Mouse (Mus musculus): ENCODE results near the gene Cyb5r4. TPM values are rescaled to one million over a fixed set of nuclear protein-coding genes. Genes with fewer than 3 reads are reported as not detected.
"Not testable (repeated sequence)": the region's sequence is repeated elsewhere in the genome, so short reads cannot be mapped to it uniquely, and the experiment has no call there.

Cyb5r4 gene
- 10 to 100 TPM; 32.6 to 35.7 TPM for total RNA-seq (2021)

GRCm38 (mm10) chr9:87021778-87022523, at the start of gene Cyb5r4:
Gene Cyb5r4 (plus strand): TSS chr9:87022014.
- peak; percentile 98 for DNase-seq
- intact Hi-C loops (cut with DNase I) = loop anchor here (2.0 kb wide), 1 partner anchor 143 kb away; no protein-coding TSS in a partner anchor

- DNase-seq; intact Hi-C loops (cut with DNase I): not testable (repeated sequence)
Observed at GRCm38 (mm10) chr9:86972471-86972870, 49.3 kb upstream of the Cyb5r4 start.

GRCm38 (mm10) chr9:86973562-86973961, 48.3 kb upstream of the Cyb5r4 start:
- peak; percentile 31 for DNase-seq
- intact Hi-C loops (cut with DNase I) = no loop called here

- DNase-seq = peak; percentile 50
- intact Hi-C loops (cut with DNase I) = no loop called here
Observed at GRCm38 (mm10) chr9:86976896-86977295, 44.9 kb upstream of the Cyb5r4 start.

- no peak for DNase-seq
- intact Hi-C loops (cut with DNase I) = no loop called here
Observed at GRCm38 (mm10) chr9:86978257-86978907, 43.4 kb upstream of the Cyb5r4 start.

GRCm38 (mm10) chr9:86980048-86980447, 41.8 kb upstream of the Cyb5r4 start:
- no peak for DNase-seq
- intact Hi-C loops (cut with DNase I) = no loop called here

- intact Hi-C loops (cut with DNase I) = no loop called here
- DNase-seq = no peak
Observed at GRCm38 (mm10) chr9:86980942-86981341, 40.9 kb upstream of the Cyb5r4 start.

- peak; percentile 21 for DNase-seq
- intact Hi-C loops (cut with DNase I) = no loop called here
Observed at GRCm38 (mm10) chr9:86981551-86981950, 40.3 kb upstream of the Cyb5r4 start.

- intact Hi-C loops (cut with DNase I) = no loop called here
Observed at GRCm38 (mm10) chr9:86984583-86984982, 37.2 kb upstream of the Cyb5r4 start.

GRCm38 (mm10) chr9:86985105-86985504, 36.7 kb upstream of the Cyb5r4 start:
- no peak for DNase-seq
- intact Hi-C loops (cut with DNase I) = no loop called here

More at GRCm38 (mm10) chr9:86984583-86984982, 37.2 kb upstream of the Cyb5r4 start:
- DNase-seq = no peak

GRCm38 (mm10) chr9:86986703-86987296, 35.0 kb upstream of the Cyb5r4 start:
- DNase-seq = no peak
- intact Hi-C loops (cut with DNase I) = no loop called here

- no peak for DNase-seq
- intact Hi-C loops (cut with DNase I) = no loop called here
Observed at GRCm38 (mm10) chr9:86989822-86990221, 32.0 kb upstream of the Cyb5r4 start.

GRCm38 (mm10) chr9:86991758-86992157, 30.1 kb upstream of the Cyb5r4 start:
- no peak for DNase-seq
- intact Hi-C loops (cut with DNase I) = no loop called here

- no peak for DNase-seq
- intact Hi-C loops (cut with DNase I) = no loop called here
Observed at GRCm38 (mm10) chr9:86997046-86997691, 24.6 kb upstream of the Cyb5r4 start.

- DNase-seq = no peak
- intact Hi-C loops (cut with DNase I) = no loop called here
Observed at GRCm38 (mm10) chr9:86999956-87000582, 21.7 kb upstream of the Cyb5r4 start.

- DNase-seq = no peak
- intact Hi-C loops (cut with DNase I) = no loop called here
Observed at GRCm38 (mm10) chr9:87004701-87005434, 16.9 kb upstream of the Cyb5r4 start.

GRCm38 (mm10) chr9:87005435-87005779, 16.4 kb upstream of the Cyb5r4 start:
- peak; percentile 5 for DNase-seq
- intact Hi-C loops (cut with DNase I) = no loop called here

GRCm38 (mm10) chr9:87008507-87008906, 13.3 kb upstream of the Cyb5r4 start:
- no peak for DNase-seq
- intact Hi-C loops (cut with DNase I) = no loop called here

- intact Hi-C loops (cut with DNase I) = no loop called here
- peak; percentile 7 for DNase-seq
Observed at GRCm38 (mm10) chr9:87008919-87009318, 12.9 kb upstream of the Cyb5r4 start.

GRCm38 (mm10) chr9:87015288-87015937, 6.4 kb upstream of the Cyb5r4 start, which contains the start of gene Ripply2:
Gene Ripply2 (plus strand): TSS chr9:87015537.
- intact Hi-C loops (cut with DNase I) = no loop called here
- peak; percentile 48 for DNase-seq

Measured in left cerebral cortex, postnatal 4 days (tissue).